Mouse (Mus musculus) kidney, adult 2 months (tissue): ENCODE results near the gene Hba-x. TPM values are rescaled to one million over a fixed set of nuclear protein-coding genes. Genes with fewer than 3 reads are reported as not detected.
A peak's percentile ranks its signal among the peaks of the same experiment; 100 is the strongest.
"Not testable (repeated sequence)": the region's sequence is repeated elsewhere in the genome, so short reads cannot be mapped to it uniquely, and the experiment has no call there.

Experiments used
- DNase-seq: peaks from one replicate; pipeline ENCODE4 v3.0.0; 2021
- H3K27ac ChIP-seq: fragments of 200-500 bp; 2 replicates; pipeline ENCODE4 v1.5.1; 2012; ENCODE audit warnings: low read depth, low read length, control low read depth, inconsistent platforms; ENCODE audit not compliant: insufficient read depth
- H3K27me3 ChIP-seq: fragments of 200-500 bp; replicated peaks from 2 replicates; pipeline ENCODE4 v1.6.1; 2012; ENCODE audit warnings: mild to moderate bottlenecking, moderate library complexity, low read length, inconsistent platforms; ENCODE audit not compliant: control insufficient read depth, insufficient read depth
- H3K36me3 ChIP-seq: fragments of 200-500 bp; 2 replicates; pipeline ENCODE4 v1.6.1; 2012; ENCODE audit warnings: mild to moderate bottlenecking, moderate library complexity, low read length, inconsistent platforms; ENCODE audit not compliant: control insufficient read depth, insufficient read depth
- H3K4me1 ChIP-seq: fragments of 200-500 bp; 2 replicates; pipeline ENCODE4 v1.6.1; 2011; ENCODE audit warnings: low read length; ENCODE audit not compliant: control insufficient read depth, insufficient read depth
- H3K4me3 ChIP-seq: fragments of 200-500 bp; 2 replicates; pipeline ENCODE4 v1.5.1; 2011; ENCODE audit warnings: mild to moderate bottlenecking, low read depth, low read length, control low read depth; ENCODE audit not compliant: insufficient read depth
- CTCF ChIP-seq: fragments of 200-500 bp; conservative IDR thresholded peaks from 2 replicates; pipeline ENCODE4 v1.5.1; 2011; ENCODE audit warnings: low read depth, mild to moderate bottlenecking, control low read depth, low read length, moderate library complexity, mixed read lengths; ENCODE audit not compliant: insufficient read depth, insufficient read length
- POLR2A ChIP-seq: fragments of 200-500 bp; IDR thresholded peaks from one replicate; pipeline ENCODE4 v1.6.1; 2011; ENCODE audit warnings: low read depth, low read length, control low read depth
- WGBS: fragments of 180-500 bp; shearing (Covaris S2); methylation state at CpG from one replicate; pipeline ENCODE4 v1.1.7; 2018; 5-methylcytosine and 5-hydroxymethylcytosine counted together
- polyA plus RNA-seq: library from polyadenylated mRNA; depleted of rRNA; stranded (reverse); fragments of >200 nt; gene quantifications from 2 replicates; pipeline ENCODE4 v1.2.3, GENCODE M21; 2012

Gene Hba-x
- polyA plus RNA-seq, 1 experiment = not detected

DNA sequence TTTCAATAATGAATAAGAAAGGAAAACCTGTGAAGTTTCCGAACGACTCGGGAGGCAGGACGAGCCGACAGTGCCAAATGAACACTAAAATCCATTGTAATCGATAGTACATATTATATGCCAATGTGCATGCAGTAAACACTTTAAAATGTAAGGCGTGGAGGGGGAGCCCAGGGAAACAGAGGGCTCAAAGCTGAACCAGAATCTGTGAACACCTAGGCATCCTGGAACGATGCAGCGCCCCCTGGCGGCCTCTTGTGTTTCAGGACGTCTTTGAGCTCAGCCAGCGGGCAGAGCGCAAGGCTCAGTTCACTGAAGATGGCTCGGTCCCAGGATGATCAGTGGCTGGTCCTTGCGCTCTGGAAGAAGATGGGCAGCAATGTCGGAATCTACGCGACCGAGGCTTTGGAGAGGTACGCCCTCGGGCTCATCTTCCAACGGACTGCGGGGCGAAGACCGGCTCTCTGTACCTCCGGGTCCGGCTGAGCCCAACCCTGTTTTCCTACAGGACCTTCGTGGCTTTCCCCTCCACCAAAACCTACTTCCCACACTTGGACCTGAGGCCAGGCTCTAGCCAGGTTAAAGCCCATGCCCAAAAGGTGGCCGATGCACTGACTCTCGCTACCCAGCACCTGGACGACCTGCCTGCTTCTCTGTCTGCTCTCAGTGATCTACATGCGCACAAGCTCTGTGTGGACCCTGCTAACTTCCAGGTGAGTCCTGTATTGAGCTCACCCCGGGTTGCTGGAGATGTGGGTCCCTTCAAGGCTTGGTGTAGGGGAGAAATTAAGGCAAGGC is 10.7 kb downstream of the Hba-x start, which contains the start of gene Hbq1b:
Gene Hbq1b (plus strand): TSS at position 271 of the 798 bp plus-strand sequence.
- H3K4me1 ChIP-seq, H3K27ac ChIP-seq, H3K27me3 ChIP-seq, H3K4me3 ChIP-seq, H3K36me3 ChIP-seq: not testable (repeated sequence)
- 16% methylated on average over 30 of the region's 33 CpGs for WGBS
- peak; percentile 57 for TF ChIP-seq CTCF
- DNase-seq = peak; percentile 81

DNA sequence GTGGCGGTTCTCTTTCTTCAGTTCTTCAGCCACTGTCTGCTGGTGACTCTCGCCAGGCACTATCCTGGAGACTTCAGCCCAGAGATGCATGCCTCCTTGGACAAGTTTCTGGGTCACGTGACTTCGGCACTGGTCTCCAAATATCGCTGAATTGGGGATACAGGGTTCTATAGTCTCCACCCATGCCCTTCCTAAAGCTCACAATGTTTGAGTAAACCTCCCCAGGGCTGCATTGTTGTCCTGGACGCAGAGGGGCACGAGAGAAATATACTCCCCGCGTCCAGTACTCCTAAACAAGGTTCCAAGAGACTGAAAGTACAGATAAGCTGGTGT is 11.3 kb downstream of the Hba-x start:
- no peaks in the 10 kb centered on the region for H3K27me3 ChIP-seq
- no peaks in the 10 kb centered on the region for H3K4me1 ChIP-seq
- H3K4me3 ChIP-seq = no peak overlapping the region
- TF ChIP-seq POLR2A = no peak
- no peaks in the 10 kb centered on the region for H3K36me3 ChIP-seq
- DNase-seq = no peak
- H3K27ac ChIP-seq = no peak overlapping the region
- 75% methylated on average over 9 of the region's 9 CpGs for WGBS

DNA sequence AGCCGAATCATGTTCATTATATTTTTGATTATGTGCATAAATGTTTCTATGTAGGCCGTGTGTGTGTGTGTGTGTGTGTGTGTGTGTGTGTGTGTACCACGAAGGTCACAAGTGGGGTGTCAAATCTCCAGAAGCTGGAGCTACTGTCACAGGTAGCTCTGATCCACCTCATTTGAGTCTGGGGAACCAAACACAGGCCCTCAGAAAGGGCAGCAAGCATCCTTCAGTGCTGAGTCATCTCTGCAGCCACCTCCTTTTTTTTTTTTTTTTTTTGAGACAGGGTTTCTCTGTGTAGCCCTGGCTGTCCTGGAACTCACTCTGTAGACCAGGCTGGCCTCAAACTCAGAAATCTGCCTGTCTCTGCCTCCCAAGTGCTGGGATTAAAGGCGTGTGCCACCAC is 16.6 kb downstream of the Hba-x start:
- H3K4me3 ChIP-seq, H3K4me1 ChIP-seq, H3K36me3 ChIP-seq, H3K27me3 ChIP-seq, DNase-seq, H3K27ac ChIP-seq: not testable (repeated sequence)
- 88% methylated on average over 4 of the region's 4 CpGs for WGBS

DNA sequence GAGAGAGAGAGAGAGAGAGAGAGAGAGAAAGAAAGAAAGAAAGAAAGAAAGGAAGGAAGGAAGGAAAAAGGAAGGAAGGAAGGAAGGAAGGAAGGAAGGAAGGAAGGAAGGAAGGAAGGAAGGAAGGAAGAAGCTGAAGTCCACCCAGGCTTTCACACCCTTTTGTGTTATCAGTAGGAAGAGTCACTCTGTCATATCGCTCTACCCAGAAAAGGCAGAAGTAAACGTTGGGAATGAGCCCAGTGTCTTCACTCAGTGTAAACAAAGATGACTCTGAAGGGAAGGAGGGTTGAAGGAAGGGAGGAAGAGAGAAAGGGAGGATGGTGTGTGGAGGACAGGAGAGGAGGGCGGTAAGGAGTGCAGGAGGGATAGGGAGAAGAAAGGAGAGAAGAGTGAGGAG is 17.3 kb downstream of the Hba-x start:
- not testable (repeated sequence) for H3K27ac ChIP-seq, H3K4me3 ChIP-seq, DNase-seq, H3K27me3 ChIP-seq, H3K4me1 ChIP-seq, H3K36me3 ChIP-seq
- WGBS = 58% methylated on average over 3 of the region's 3 CpGs

DNA sequence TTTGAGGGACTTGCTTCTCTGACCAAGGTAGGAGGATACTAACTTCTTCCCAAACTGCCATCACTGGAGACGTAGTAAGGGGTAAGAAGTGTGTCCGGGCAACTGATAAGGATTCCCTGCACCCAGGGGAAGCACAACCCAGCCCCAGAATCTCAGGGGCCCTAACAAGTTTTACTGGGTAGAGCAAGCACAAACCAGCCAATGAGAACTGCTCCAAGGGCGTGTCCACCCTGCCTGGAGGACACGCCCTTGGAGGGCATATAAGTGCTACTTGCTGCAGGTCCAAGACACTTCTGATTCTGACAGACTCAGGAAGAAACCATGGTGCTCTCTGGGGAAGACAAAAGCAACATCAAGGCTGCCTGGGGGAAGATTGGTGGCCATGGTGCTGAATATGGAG is 20.0 kb downstream of the Hba-x start, which contains the start of gene Hba-a2:
Gene Hba-a2 (plus strand): TSS at position 287 of the 400 bp plus-strand sequence.
- not testable (repeated sequence) for H3K27me3 ChIP-seq, H3K4me1 ChIP-seq, DNase-seq, H3K4me3 ChIP-seq, H3K27ac ChIP-seq, H3K36me3 ChIP-seq
- no CpG with 5 or more reads among the region's 4 CpGs for WGBS

DNA sequence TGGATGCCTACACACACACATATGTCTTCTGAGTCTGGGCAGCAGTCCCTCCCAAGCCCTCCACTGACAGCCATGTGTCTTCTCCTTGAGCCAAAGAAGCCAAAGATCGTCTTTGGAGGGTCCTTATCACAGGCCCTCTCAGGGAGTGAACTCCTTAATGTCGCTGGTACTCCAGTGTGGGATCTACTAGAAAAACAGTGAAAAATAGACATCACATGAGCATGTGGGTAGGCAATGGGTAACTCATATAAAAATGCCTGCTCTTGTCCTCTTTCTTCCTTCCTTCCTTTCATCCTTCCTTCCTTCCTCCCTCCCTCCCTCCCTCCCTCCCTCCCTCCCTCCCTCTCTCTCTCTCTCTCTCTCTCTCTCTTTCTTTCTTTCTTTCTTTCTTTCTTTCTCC is 21.2 kb downstream of the Hba-x start:
- H3K36me3 ChIP-seq, H3K27me3 ChIP-seq, DNase-seq, H3K4me1 ChIP-seq, H3K27ac ChIP-seq, H3K4me3 ChIP-seq: not testable (repeated sequence)
- WGBS = 43% methylated on average over 2 of the region's 2 CpGs

DNA sequence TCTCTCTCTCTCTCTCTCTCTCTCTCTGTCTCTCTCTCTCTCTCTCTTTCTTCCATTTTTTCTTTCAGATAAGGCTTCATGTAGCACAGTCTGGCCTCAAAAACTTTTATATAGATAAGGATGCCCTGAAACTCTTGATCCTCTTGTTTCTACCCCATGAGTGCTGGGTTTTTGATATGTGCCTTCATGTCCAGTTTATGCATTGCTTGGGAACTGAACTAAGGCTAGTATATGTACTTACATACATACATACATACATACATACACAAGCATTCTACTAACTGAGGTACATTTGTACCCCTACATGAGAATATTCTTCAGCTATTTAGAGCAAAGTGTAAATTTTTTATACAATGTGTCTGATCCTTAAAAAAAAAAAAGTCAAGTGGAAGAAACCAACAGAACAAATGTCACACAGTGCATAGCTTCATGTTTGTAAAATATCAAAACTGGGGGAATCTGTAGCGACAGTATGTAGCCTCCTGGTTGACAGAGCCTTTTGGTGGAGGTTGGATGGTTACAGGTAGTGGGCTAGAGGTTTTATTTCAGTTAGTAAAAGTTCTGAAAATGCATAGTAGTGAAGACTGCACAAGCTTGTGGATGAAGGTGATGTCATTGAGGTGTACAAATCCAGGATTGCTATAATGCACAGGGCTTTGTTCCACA is 21.8 kb downstream of the Hba-x start:
- Histone ChIP-seq H3K27me3 (no peaks in the 10 kb centered on the region), H3K4me3 (no peak overlapping the region), H3K4me1 (no peaks in the 10 kb centered on the region), H3K27ac (no peak overlapping the region), H3K36me3 (no peaks in the 10 kb centered on the region)
- DNase-seq = no peak
- 90% methylated on average over 1 of the region's 1 CpGs for WGBS
- no peak for TF ChIP-seq CTCF
- TF ChIP-seq POLR2A = no peak

DNA sequence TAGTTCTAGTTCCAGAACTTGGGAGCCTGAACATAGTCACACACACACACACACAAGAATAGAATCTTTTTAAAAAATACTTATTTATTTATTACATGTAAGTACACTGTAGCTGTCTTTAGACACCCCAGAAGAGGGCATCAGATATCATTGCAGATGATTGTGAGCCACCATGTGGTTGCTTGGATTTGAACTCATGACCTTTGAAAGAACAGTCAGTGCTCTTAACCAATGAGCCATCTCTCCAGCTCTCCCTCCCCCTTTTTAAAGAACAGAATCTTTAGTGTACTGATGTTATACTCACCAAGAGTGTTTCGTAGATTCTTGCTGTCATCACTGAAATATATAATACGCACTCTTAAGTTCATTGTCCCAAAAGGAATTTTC is 22.3 kb downstream of the Hba-x start:
- no peak for DNase-seq
- 98% methylated on average over 2 of the region's 2 CpGs for WGBS
- no peaks in the 10 kb centered on the region for H3K27me3 ChIP-seq
- H3K36me3 ChIP-seq = no peaks in the 10 kb centered on the region
- H3K27ac ChIP-seq = no peak overlapping the region
- no peak overlapping the region for H3K4me3 ChIP-seq
- H3K4me1 ChIP-seq = no peaks in the 10 kb centered on the region
- TF ChIP-seq POLR2A = no peak
- TF ChIP-seq CTCF = no peak
